Mouse (Mus musculus) liver, embryonic 14.5 days (tissue): ENCODE data around the gene Prtn3.

Source experiments
- CTCF ChIP-seq: IDR thresholded peaks from 2 replicates; pipeline ENCODE4 v1.5.1; 2016; ENCODE audit warnings: antibody characterized with exemption, low read depth, control low read depth
- EP300 ChIP-seq: IDR thresholded peaks from 2 replicates; pipeline ENCODE4 v1.6.1; 2016; ENCODE audit warnings: antibody characterized with exemption, low read depth

DNA sequence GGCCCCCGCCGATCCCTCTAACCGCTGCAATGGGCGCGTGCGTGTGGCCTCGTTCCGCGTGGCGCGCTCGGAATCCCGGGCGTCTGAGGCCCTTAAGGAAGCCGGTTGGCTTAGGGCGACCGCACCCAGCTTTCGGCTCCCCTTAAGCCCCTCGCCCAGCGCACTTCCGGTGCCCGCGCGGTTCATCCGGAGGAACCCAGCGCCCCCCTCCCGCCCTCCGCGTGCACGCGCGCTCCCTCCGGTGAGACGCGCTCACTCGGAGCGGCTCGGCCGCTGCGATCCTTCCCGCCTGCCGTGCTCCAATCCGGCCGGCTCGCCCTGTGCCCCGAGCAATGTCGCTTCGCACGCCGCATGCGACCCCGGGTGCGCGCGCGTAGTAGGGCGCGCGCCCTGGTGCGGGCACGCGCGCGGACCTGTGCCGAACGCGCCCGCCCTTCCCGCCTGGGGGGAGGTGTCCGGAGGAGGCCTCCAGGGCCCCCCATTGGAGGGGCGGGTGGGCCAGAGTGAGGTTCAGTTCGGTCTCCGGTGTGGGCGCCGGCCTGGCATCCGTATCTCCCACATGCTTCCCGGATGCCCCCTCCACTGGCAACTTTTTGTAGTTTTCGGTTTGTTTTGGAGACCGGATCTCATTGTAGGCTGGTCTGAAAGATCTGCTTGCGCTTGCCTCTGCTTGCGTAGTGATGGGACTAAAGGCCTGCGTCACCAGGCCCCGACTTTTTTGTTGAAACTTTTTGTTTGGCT is 19.3 kb upstream of the Prtn3 start:
- no peak for TF ChIP-seq EP300
- TF ChIP-seq CTCF = no peak
